Mouse (Mus musculus) B cell, adult 2 months (primary cell): Measurements from ENCODE around the gene Opn3.
A peak's percentile ranks its signal among the peaks of the same experiment; 100 is the strongest.

ENCODE experiments used
- DNase-seq, 2 experiments: peaks; one replicate each; pipeline ENCODE4 v3.0.0; 2022

The Opn3 gene

DNA sequence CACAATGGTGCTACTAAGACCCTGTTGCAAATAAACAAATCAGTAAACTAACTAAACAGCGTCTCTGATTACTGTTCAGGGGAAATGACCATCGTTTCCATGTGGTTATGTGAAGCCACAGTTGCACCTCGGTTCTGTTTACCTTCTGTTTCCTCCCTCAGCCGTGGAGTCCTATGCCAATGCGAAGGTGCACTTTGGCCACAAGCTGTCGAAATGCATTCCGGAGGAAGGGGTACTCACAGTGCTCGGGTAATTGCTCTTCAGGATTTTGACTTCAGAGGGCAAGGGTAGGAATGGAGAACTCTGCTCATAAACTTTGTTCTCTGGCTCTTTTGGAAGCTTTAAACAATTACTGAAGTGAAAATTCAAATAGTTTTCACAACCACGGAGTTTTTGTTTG, 45.6 kb downstream of the Opn3 start:
- DNase-seq: no peak

DNA sequence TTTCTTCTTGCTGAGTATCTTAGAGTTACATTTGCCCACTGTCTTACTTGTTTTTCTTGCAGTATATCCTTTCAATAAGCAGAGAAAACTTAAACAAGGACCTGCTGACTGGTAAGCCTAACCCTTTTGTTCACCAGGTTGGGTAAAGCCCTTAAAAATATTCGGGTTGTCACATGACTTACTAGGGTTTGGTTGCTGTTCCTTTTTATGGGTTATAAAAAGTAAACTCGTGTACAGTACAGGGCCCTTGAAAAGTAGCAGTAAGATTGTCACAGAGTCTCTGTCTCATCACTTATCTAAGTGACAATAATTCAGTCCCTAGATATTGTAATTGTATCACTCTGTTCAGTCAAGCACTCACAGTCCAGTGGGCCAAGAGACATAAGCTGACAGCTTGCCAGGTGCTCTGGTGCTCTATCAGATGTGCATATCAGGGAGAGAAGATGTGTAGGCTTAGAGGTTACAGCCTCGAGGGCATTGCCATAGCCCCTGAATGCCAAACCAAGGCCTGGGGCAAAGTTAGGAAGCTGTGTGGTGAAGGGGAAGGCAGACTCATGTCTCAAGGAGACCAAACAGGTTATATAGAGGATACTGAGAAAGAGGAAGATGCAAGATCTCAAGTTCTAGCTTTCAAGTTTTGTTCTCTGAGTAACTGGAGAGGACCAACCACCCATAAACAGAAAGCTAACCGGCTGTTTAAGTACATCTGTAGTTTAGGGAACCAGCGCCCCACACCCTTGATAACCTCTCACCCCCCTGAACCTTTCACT, 48.9 kb downstream of the Opn3 start:
- DNase-seq: peak; percentile 70 to 73

GRCm38 (mm10) chr1:175640435-175641150, 52.0 kb downstream of the Opn3 start:
- DNase-seq: no peak

DNA sequence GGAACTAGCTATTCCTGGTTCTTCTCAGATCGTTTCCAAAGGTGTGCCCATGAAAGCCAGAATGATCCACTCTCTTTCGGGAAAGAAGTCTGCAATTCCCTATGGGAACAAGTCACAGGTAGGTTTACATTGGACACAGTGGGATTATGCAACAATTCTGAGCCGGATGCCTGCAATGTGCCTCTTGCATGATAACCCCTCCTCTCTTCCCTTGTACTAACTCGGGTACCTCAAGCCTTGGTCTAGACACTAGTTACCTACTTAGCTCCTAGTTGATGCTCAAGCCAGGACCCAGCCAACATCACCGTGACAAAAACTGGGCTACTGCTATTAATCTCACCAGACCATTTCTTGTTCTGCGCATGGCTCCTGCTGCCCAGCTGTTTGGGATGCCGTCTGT, 53.5 kb downstream of the Opn3 start:
- DNase-seq: no peak

GRCm38 (mm10) chr1:175637677-175638076, 54.9 kb downstream of the Opn3 start:
- DNase-seq: peak; percentile 55 to 66

DNA sequence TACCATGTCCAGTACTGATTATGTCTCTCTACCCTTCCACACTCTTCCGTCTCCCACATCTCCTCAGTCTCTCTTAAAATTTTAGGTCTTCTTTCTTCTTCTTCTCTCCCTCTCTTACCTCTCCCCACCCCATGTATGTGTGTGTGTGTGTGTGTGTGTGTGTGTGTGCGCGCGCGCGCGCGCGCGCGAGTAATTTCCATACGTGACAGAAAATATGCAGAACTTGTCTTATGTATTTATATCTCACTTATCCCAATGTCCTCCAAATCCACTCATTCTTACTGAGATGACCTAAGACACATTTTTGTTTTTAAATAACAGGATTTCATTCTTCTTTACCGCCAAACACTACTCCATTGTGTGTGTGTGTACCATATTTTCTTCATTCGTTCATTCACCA, 60.1 kb downstream of the Opn3 start:
- DNase-seq: no peak

DNA sequence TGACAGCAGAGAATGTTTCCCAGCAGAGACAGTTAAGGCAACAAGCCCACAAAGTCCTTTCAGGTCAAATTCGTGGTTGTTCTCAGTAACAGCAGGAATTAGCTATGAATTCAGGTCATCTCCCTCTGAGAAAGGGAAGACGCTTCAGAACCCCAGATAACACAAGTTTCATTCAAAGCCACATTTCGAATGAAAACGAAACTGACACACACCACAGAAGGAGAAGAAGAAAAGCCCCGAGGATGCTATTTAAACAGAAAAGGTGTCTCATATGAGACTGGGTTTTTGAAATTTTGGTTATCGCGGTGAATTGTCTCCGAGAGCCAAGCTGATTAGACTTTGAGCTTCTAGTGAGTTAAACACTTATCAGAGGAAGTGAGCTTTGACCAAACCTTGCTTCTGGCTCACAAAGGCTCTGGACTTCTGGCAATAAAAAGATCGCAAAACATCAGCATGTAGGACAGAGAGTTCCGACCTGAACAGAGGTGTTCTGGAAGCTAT, 60.8 kb downstream of the Opn3 start:
- DNase-seq: peak; percentile 60 to 61

GRCm38 (mm10) chr1:175631080-175631479, 61.5 kb downstream of the Opn3 start:
- no peak for DNase-seq

DNA sequence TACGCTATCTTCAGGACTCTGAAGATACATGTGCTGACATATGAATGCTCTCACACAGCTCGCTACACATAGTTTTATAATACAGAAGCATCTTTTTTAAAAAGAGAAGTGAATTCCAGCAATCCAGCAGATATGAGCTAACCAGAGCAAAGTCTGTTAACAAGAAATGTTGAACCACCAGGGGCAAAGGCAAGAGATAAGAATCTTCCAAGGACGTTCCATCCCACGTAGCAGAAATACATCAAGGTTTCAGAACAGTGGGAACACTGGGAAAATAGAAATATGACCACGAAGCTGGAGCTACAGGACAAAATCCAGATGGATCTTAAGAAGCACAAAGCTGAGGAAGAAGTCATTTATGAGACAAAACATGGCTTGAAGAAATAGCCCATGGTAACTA, 62.2 kb downstream of the Opn3 start:
- DNase-seq: no peak

DNA sequence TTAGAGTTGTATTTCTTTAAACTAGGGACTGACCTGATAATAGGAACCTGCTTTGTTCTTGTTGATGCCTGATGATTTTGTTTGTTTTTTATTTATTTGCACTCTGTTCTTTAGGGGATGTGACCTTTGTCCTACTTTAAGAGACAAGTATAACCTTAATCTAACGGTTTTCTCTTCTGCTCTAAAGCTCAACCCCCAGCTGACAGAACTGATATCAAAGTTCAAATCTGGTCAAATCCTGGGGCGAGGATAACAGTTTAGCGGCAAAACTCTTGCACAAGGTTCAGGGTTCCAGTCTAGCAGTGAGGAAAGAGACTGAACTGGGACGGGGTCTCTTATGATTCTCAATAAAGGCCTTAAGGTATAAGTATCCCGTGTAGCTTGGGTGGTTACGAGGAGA, 63.3 kb downstream of the Opn3 start:
- DNase-seq: no peak

DNA sequence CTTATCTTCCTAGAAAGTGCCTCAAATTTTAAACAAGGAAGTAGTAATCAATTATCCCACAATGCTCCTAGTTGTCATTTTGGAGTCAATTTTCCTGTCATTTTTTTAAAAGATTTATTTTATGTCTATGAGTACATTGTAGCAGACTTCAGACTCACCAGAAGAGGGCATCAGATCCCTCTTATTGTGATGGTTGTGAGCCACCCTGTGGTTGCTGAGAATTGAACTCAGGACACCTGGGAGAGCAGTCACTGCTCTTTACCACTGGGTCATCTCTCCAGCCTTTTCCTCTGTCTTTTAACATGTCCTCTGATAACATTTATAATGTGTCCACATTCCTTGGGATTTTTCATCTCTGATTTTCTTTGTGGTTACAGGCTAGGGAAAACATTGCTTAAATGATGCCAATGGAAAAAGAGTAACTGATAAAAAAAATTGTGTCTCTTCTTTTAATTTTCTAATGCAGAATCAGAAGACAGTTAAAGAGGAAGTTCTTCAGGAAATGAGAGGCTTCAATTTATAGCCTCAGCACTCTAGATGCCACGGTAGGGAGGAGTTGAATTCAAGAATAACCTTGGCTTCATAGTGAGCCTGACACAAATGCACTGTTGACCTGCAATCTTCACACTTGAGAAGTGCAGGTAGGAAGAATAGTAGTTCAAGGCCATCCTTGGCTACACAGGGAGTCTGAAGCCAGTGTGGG, 66.4 kb downstream of the Opn3 start:
- peak; percentile 58 to 65 for DNase-seq

- peak; percentile 94 to 96 for DNase-seq
These were observed 67.2 kb downstream of the Opn3 start, which contains the start of gene Fh1 for GRCm38 (mm10) chr1:175625257-175625879. TSS of gene Fh1 (minus strand) at chr1:175625635.

- DNase-seq: no peak
These were observed 68.9 kb downstream of the Opn3 start for GRCm38 (mm10) chr1:175623656-175624055.

DNA sequence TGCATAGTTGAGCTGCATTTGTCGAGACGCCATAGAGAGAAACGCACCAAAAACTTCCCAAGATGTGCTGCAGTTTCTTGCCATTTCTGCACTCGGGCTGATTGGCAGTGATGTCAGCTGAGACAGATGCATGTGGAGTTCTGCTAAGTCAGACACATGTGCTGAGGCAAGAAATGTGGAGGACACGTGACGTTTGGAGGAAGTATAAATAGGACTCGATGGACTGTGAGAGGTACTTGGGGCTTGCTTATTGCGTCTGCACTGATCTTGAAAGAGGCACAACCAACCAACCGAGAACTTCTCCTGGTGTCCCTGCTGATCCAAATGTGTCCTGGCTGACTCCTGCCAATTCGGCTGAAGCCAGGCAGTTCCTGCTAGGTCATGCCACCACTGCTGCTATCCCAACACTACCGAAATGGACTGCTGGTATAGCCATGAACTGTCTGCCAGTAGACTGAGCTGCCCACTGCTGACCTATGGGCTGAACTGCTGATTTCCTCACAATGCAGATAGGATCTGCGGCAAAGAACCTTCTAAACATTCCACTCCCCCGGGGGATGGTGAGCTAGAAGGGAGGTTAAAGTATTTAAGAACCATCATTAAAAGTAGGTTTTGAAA, 72.7 kb downstream of the Opn3 start, which contains the start of gene Kmo:
Kmo (plus strand) TSS at position 568 of the 618 bp plus-strand sequence.
- no peak for DNase-seq

- DNase-seq: no peak
These were observed 77.6 kb downstream of the Opn3 start for GRCm38 (mm10) chr1:175614992-175615391.
